Mouse (Mus musculus) liver, embryonic 14.5 days (tissue): ENCODE measurements around the gene Ebf1.

ENCODE experiments used
- CTCF ChIP-seq: IDR thresholded peaks from 2 replicates; pipeline ENCODE4 v1.5.1; 2016; ENCODE audit warnings: antibody characterized with exemption, low read depth, control low read depth
- EP300 ChIP-seq: IDR thresholded peaks from 2 replicates; pipeline ENCODE4 v1.6.1; 2016; ENCODE audit warnings: antibody characterized with exemption, low read depth

GRCm38 (mm10) chr11:44854496-44854895, 237.4 kb downstream of the Ebf1 start:
- no peak for TF ChIP-seq CTCF
- TF ChIP-seq EP300, result no peak
